Mouse (Mus musculus) left cerebral cortex, postnatal 14 days (tissue): ENCODE data around the gene Hoxd4. TPM values are rescaled to one million over a fixed set of nuclear protein-coding genes. Genes with fewer than 3 reads are reported as not detected.

ENCODE experiments used
- DNase-seq, 2 experiments: peaks; one replicate each; pipeline ENCODE4 v3.0.0; 2021 to 2022; ENCODE audit warnings: low spot score in 2 of 2, mixed read lengths in 1 of 2
- intact Hi-C: fragments of 180-260 bp; cut with DNase I; formaldehyde crosslinking; loops from one replicate; pipeline ENCODE4 v1.15.1; 2025
- total RNA-seq, 2 experiments: library from RNA; stranded (reverse); gene quantifications; 2 replicates each; pipeline ENCODE4 v1.2.3; 2021

Hoxd4 gene
- total RNA-seq, 2 experiments from 2014 or later, result not detected

DNA sequence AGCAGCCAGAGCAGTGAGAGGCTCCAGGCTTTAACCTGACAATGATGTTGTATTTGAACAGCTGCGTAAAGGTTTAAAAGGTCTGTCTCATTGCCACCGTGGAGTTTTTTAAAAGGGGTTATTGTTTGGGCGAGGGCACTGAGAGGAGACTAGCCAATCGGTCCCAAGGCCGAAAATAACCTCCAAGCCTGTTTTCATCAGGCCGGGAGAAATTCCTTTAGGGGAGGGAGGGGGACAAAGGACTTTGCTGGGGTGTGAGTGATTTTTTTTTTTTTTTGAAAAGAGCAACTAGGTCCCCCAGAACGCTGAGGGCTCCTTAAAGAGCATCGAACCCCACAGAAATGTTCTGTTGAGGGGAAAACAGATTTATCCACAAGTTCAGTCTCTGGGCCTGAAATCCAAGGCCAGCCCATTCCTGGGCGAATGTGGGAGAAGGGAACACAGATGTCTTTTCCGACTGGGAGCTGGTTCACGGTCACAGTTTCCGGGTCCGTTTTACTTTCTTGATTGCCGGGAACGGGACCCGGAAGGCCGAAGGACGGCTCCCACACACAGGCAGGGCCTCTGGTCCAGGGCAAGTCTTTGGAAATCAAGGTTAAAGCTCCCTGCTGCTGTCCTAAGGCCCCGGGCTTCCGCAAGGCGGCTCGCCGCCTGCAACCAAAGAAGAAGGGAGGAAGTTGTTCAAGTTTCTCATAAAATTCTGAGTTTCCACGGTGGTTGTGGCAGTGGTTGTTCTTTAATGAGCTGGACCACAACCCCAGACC lies 22.0 kb upstream of the Hoxd4 start:
- no peak for DNase-seq
- intact Hi-C loops, result no loop called here

GRCm38 (mm10) chr2:74690338-74690716 lies 21.4 kb upstream of the Hoxd4 start:
- no peak for DNase-seq
- intact Hi-C loops, result no loop called here

DNA sequence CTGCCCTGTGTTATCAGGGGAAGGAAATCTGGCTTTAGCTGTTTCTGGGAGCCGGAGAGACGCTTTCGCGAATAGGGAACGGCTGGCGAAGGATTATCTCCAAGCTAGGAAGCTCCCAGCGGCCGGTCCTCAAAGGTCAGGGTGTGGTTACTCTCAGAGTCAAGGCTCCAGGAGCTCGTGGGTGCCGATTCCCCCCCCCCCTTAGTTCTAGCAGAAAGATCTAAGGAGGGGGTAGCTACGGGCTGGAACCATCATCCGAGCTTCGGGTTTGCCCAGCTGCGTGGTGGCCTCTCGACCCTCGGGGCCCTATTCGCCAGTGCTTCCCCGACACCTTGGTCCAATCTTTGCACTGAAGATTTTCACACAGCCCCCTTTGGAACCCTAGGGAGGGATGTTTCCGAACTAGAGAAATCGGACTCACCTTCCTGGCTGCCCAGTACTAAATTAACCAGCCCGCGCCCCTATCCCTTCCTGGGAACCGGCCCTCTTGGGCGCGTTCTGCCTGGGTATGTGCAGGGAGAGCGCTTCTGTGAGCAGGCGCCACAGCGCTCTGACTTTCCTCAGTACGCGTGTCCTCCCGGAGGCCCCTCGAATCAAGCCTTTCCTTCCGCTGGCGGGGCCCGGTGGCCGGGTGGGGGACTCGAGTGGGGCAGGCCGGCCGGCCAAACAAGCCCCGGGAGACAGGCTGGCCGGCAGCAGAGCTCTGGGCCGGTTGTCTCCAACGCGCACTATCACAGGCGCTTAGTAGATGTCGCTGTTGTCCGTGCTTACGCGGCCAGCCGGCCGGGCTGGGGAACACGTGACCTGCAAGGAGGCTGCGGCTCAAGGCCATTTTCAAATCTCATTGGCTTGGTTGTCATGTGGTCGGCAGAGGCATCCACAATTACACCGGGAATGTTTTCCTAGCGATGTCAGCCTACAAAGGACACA lies 20.4 kb upstream of the Hoxd4 start, which contains the start of gene Hoxd10:
Hoxd10 (plus strand) TSS at position 903 of the 930 bp plus-strand sequence.
- DNase-seq, result no peak
- intact Hi-C loops, result no loop called here

- intact Hi-C loops, result no loop called here
- no peak for DNase-seq
Measured at GRCm38 (mm10) chr2:74691995-74692807, 19.5 kb upstream of the Hoxd4 start.

DNA sequence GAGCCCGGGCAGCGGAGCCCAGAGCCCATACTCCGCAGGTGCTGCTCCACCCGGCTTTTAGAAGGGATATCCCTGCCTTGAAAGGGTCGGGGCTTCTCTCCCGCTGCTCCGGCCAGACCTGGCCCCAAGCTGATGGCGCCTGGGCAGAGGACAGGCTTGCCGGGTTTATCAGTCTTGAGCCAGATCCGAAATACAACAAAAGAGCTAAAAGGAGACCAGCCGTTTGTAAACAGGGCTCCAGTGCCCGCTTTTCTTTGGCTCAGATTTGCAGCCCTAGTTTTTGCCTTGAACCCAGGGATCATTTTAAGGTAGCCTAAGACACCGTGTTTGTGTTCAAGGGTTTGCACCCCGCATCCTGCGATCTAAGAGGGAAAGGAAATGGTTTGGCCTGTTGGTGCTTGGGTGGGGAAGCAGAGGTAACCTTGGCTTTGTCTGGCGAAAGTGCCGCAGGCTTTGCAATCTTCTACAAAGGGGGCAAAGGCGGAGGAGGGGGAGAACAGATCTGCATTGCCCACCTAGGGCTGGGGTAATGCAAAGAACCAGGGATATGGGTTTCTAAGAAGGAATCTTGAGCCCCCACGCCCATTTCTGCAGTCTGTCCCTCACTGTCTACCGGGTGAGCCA lies 18.8 kb upstream of the Hoxd4 start:
- intact Hi-C loops, result no loop called here

GRCm38 (mm10) chr2:74693432-74693827 lies 18.3 kb upstream of the Hoxd4 start:
- DNase-seq, result no peak
- intact Hi-C loops, result no loop called here

More for the DNA sequence above, 18.8 kb upstream of the Hoxd4 start:
- DNase-seq, result no peak

- intact Hi-C loops, result no loop called here
Measured at GRCm38 (mm10) chr2:74694066-74694465, 17.7 kb upstream of the Hoxd4 start.

GRCm38 (mm10) chr2:74695383-74695782 lies 16.3 kb upstream of the Hoxd4 start:
- no peak for DNase-seq
- intact Hi-C loops, result loop anchor here (5.0 kb wide), 1 partner anchor 38 kb away; the partner anchor contains the start of gene Evx2

More at GRCm38 (mm10) chr2:74694066-74694465, 17.7 kb upstream of the Hoxd4 start:
- DNase-seq, result no peak

DNA sequence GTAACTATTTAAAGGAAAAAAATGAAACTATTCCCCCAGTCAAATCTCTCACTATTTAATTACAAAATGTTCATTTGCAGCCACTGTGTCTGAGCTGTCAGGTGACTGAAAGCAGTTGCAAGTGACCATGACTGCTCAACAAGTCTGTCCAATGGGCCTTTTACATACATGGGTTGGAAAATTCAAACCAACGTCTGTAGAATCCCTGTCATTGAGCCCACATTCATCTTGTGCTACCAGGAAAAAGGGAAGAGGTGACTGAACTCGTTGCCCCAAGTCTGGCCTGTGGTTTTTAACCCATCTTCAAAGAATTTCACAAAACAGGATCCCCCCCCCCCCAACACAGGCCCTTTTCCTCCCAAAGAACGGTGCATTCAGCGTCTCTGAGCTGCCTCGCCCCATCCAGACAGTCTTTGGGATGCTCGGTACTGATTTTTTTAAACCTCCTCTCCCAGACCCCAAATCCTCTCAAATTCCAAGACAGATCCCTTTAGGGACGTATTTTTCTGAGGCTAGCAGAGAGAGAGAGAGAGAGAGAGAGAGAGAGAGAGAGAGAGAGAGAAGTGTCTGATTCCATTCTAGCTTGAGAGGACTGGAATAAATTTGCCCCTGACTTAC lies 15.8 kb upstream of the Hoxd4 start:
- DNase-seq, result no peak
- intact Hi-C loops, result loop anchor here (5.0 kb wide), 1 partner anchor 39 kb away; the partner anchor contains the start of gene Evx2

DNA sequence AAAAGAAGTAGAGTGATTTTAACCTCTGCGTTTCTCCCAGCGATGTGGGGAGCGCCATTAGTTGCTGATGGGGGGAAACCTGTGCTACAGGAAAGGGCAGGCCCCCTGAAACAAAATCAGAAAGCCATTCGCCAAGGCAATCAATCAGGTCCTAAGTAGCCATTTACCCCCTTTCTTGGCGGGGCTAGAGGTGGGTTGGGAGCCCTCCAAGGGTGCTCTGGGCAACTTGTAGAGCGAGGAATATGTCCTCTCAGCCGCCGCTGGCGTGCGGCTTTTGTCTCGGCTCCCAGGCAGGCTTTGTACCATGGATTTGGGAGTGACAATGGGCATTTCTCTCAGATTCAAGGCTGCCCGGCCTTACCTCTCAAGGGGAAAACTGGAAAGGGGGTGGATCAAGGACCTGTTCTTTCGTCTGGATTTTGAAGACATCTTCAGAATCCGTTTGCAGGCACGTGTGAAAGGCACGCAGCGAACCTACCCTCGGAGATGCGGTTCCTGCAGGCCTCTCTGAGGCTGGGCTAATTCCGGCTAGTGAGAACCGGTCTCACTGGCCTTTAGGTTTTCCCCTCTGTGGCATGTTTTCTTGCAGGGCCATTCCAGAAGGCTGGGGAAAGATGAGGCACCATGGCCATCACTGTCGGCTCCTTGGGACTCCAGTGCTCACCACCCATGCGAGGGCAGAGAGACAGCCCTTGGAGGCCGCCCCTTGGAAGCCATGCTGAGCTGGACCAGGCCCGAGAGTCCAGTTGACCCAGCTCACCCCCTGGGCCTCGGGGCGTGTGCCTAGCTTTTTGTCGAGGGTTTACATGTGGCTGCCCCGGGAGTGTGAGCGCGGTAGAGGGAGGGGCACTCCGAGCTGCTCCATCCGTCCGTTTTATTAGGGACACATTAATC lies 15.0 kb upstream of the Hoxd4 start:
- no peak for DNase-seq
- intact Hi-C loops, result loop anchor here (5.0 kb wide), 1 partner anchor 39 kb away; the partner anchor contains the start of gene Evx2

DNA sequence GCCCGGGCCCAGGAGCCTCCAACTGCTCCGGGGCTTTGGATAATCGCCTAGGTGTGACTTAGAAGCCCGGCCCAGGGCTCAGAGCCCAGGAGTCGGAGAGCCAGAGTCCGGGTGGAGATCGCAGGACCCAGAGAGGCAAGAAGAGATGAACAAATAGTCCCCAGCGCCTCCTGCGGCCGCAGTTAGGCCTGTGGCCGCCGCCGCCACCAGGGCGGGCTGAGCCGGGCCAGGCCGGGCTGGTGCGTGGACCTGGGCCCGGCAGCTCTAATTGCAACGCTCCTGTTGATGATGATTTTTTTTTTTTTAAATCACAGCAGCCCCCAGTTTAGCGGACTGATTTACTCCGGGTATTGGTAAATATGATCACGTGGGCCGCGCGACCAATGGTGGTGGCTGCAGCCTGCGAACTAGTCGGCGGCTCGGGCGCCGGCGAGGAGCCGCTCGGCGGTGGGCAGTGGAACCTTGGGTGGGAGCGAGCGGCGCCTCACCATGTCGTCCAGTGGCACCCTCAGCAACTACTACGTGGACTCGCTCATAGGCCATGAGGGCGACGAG lies 14.1 kb upstream of the Hoxd4 start, which contains the start of gene Hoxd9:
Hoxd9 (plus strand) TSS at position 161 of the 555 bp plus-strand sequence.
- no peak for DNase-seq
- intact Hi-C loops, result loop anchor here (5.0 kb wide), 1 partner anchor 40 kb away; the partner anchor contains the start of gene Evx2

DNA sequence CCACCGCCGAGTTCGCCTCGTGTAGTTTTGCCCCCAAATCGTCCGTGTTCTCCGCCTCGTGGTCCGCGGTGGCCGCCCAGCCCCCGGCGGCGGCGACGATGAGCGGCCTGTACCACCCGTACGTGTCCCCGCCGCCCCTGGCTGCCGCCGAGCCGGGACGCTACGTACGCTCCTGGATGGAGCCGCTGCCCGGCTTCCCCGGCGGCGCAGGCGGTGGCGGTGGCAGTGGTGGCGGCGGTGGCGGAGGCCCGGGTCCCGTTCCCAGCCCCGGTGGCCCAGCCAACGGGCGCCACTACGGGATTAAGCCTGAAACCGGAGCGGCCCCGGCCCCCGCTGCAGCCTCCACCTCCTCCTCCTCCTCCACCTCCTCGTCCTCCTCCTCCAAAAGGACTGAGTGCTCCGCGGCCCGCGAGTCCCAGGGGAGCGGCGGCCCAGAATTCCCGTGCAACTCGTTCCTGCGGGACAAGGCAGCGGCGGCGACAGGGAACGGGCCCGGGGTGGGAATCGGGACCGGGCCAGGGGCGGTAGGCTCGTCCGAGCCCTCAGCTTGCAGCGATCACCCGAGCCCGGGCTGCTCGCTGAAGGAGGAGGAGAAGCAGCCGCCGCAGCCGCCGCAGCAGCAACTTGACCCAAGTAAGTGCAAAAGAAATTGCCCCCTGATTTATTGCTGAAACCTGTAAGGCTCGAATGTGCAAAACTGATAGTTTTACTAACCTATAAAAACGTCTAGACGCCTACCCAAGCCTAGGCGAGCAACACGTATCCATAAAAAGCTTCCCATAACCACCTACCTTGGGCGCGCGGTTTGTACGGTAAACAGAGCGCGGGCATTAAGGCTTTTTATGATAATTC lies 13.3 kb upstream of the Hoxd4 start:
- no peak for DNase-seq
- intact Hi-C loops, result loop anchor here (5.0 kb wide), 1 partner anchor 41 kb away; the partner anchor contains the start of gene Evx2

DNA sequence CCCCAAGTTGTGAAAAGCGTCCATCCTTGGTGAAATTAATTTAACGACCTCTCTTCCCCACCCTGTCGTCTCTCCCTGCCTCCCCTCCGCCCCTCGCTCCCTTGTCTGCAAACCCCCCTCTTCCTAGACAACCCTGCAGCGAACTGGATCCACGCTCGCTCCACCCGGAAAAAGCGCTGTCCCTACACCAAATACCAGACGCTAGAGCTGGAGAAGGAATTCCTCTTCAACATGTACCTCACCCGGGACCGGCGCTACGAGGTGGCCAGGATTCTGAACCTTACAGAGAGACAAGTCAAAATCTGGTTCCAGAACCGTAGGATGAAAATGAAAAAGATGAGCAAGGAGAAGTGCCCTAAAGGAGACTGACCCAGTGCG lies 12.7 kb upstream of the Hoxd4 start:
- DNase-seq, result no peak
- intact Hi-C loops, result loop anchor here (5.0 kb wide), 1 partner anchor 42 kb away; the partner anchor contains the start of gene Evx2

- intact Hi-C loops, result loop anchor here (2.0 to 5.0 kb wide), 5 partner anchors 43 to 889 kb away; partner anchors contain the start of gene Evx2
- no peak for DNase-seq
Measured at GRCm38 (mm10) chr2:74699664-74700545, 11.8 kb upstream of the Hoxd4 start.

GRCm38 (mm10) chr2:74700546-74701112 lies 11.1 kb upstream of the Hoxd4 start:
- DNase-seq, result no peak
- intact Hi-C loops, result loop anchor here (2.0 to 5.0 kb wide), 4 partner anchors 262 to 888 kb away; no protein-coding TSS in a partner anchor
